Mouse (Mus musculus): Measurements from ENCODE around the gene Ola1.

Gene Ola1

DNA sequence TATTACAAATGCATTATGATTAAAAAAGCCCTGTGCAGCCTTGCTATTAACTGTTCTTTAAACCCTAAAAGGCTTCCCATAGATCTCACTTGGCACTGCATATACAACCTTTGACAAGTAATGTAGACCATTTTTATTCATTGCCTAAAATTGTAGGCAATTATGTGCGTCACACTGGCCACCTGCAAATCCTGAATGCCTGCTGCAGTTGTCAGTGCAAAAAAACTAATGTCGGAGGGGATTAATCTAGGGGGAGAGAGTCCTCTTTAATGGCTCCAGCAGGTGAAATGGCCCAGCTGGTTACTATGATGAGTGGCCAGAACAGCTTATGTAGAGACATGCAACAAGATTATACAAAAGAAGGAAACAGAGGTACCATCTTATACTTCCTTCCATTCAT, 75.0 kb downstream of the Ola1 start:
- no peak for DNase-seq

DNA sequence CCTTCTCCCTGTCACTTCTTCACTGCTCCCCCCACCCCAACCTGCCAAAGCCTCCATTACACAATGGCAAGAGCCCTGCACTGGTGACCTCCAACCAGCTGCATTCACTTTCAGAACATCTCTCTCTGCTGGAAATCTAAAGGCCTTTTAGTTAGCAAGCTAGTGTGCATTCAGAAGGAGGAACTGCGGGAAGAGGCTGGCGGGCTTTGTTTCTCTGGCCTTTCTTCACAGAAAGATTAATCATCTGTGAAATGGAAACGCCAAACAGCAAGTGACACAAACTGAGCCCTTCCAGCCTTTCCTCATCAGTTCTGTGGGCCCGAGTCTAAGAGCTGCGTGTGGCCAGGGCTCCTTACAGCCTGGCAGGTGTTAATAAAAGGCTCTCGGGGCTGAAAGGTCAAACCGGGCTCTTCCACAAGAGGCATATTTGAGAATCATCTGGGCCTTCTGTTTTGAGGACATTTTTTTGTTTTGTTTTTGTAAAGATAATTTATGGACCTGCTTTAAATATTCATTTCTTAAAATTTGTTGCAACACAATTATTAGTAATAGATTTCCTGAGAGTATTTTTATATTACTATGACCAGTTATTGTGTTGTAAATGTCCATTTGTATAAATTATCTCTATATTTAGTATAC, 75.8 kb downstream of the Ola1 start:
- DNase-seq, result peak; percentile 7

DNA sequence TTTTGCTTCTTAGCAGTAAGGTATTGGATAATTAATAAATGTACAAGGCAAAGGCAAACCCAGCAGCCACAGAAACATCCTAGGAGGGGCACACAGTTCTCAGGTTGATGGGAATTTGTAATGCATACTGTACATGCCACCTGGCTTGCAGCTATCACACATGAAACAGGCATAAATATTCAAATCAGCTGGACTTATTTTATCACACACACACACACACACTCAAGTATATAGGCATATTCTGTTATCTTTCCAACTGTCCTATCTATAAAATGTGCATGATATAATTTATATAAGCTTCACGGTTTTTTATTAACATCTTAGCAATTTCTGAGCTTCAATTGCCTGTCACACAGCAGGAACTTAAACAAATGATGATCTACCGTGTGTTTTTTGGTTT, 85.8 kb downstream of the Ola1 start:
- no peak for DNase-seq

DNA sequence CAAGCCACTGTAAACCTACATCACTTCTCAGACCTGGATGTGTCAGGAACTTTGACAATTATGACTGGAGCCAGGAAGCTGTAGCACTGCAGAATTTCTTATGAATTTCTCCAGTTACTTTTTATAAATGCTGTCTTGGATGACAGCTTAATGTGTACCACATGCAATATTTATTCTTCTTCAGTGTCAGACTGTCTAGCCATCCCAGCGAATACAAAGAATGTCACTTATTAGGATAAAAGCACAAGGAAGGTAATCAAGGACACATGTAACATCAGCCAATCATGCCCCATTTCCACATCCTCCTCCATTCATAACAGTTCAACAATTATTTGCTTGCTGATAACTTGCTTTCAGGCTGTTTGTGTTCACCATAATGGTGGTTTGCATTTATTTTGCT, 91.0 kb downstream of the Ola1 start:
- no peak for DNase-seq

DNA sequence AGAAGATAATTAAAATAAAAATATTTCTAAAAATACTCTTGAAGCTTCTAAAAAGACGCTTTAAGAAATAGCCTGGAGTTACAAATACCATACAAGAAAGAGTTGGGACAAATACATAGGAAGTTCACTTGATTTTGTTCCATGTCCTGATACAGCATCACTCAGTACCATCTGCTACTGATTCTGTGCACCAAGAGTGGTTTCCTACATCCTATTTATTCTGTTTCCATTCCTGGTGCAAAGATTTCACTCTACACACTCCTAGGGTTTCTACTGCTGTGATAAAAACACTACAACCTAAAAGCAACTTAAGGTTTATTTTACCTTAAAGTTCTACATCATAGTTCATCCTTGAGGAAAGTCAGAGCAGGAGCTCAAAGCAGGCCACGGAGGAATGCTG, 99.9 kb downstream of the Ola1 start:
- no peak for DNase-seq

DNA sequence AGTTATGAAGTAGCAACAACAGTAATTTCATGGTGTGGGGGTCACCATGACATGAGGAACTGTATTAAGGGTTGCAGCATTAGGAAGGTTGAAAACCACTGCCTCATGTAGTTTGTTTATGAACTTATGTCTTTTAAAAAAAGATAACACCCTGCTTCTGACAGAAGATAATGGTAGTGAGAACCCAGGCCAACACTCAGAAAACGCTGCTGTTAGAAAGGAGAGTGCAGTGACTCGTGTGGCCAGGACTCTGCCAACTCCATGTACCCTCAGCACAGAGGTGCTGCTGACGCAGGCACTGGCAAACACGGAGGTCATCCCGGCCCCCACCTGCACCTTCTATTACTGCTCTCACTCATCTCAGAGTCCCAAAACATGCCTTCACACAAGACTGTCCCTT, 111.6 kb downstream of the Ola1 start:
- no peak for DNase-seq

GRCm38 (mm10) chr2:73096491-73096890, 122.2 kb downstream of the Ola1 start:
- no peak for DNase-seq

- no peak for DNase-seq
Observed at GRCm38 (mm10) chr2:73095300-73095699, 123.4 kb downstream of the Ola1 start.

GRCm38 (mm10) chr2:73093032-73093431, 125.7 kb downstream of the Ola1 start:
- no peak for DNase-seq

DNA sequence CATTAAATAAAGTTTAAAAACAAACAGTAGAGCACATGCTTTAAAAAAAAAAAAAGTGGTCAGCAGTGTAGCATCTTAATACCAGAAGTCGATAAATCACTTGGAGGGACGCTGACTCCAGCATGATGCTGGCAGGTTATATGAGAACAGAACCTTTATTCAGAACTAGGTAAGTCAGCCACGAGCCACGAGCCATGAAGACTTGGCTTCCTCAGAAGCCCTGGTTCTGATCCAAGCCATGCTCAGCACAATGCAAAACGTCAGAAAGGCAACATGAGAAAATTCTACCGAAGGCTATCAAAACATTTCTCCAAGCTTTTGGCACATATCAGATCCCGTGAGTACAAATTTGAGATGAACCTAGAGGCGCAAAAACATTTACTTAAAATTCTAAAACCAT, 127.4 kb downstream of the Ola1 start:
- DNase-seq, result no peak

- no peak for DNase-seq
Observed at GRCm38 (mm10) chr2:73087641-73088040, 131.1 kb downstream of the Ola1 start.

GRCm38 (mm10) chr2:73085669-73086304, 132.9 kb downstream of the Ola1 start:
- DNase-seq, result peak; percentile 80

DNA sequence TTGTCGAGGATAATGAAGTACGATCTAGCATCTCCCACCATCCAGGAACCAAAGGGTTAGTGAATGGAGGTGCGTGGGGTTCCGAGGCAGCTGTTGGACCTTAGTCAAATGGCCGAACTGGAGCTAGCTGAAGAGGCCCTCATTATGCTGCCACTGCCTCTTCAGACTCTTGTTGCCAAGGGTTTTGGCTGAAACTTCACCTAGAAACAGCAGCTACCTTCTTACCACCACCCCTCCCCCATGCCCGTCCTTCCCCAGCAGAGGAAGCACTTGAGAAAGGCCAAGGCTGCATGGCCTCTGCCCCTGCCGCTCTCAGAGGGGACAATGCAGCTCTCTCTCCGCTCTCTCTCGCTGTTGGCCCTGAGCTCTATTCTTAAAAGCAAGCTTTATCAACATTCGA, 136.2 kb downstream of the Ola1 start:
- no peak for DNase-seq

- no peak for DNase-seq
Observed at GRCm38 (mm10) chr2:73081861-73082260, 136.9 kb downstream of the Ola1 start.

DNA sequence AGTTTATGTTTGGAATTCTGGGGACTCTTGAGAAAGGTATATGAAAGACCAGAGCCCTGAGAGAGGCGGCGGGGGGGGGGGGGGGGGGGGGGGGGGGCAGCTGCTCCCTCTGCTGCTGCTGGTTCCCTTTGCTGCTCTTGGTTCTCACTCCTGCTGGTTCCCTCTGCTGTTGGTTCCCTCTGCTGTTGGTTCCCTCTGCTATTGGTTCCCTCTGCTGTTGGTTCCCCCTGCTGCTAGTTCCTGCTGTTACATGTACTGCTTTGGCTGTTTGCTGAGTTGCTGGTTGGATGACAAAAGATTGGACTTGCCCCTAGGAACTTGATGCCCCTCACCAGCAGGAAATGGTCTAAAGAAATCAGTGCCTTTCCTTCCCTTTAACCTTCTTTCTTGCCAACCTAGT, 138.6 kb downstream of the Ola1 start:
- no peak for DNase-seq

GRCm38 (mm10) chr2:73079311-73079710, 139.4 kb downstream of the Ola1 start:
- no peak for DNase-seq

GRCm38 (mm10) chr2:73073811-73074472, 144.8 kb downstream of the Ola1 start:
- no peak for DNase-seq

GRCm38 (mm10) chr2:73071201-73071600, 147.5 kb downstream of the Ola1 start:
- no peak for DNase-seq

DNA sequence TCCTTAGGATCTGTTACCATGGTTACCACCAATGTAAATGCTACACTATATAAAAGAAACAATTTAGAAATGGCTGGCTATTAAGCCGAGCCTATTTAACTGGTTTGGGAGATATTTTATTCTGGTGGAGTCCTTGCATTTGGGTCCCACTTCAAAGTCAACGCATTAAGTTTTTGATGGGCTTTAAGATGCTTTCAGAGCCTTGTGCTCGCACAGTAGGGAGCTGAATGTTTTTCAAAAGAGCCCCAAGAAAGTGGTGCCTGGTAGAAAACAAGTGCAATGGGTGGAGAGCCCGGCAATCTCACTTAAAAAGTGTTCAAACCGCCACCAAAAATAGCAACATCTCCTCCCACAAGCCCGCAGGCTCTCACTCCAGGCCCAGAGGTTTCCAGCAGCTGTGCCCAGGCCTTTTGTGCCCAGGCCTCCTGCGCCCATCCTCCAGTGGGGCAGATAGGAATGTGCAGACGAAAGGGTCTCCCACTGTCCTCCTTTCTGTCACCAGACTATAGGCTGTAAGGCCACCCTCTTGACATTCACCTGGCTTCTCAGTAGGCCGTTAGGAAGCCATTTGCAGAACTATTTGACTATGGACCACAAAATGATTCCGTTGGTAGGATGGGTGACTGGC, 148.2 kb downstream of the Ola1 start:
- DNase-seq, result no peak

- DNase-seq, result no peak
Observed at GRCm38 (mm10) chr2:73069223-73069825, 149.4 kb downstream of the Ola1 start.

GRCm38 (mm10) chr2:73066307-73067167, 152.2 kb downstream of the Ola1 start:
- peak; percentile 71 for DNase-seq

DNA sequence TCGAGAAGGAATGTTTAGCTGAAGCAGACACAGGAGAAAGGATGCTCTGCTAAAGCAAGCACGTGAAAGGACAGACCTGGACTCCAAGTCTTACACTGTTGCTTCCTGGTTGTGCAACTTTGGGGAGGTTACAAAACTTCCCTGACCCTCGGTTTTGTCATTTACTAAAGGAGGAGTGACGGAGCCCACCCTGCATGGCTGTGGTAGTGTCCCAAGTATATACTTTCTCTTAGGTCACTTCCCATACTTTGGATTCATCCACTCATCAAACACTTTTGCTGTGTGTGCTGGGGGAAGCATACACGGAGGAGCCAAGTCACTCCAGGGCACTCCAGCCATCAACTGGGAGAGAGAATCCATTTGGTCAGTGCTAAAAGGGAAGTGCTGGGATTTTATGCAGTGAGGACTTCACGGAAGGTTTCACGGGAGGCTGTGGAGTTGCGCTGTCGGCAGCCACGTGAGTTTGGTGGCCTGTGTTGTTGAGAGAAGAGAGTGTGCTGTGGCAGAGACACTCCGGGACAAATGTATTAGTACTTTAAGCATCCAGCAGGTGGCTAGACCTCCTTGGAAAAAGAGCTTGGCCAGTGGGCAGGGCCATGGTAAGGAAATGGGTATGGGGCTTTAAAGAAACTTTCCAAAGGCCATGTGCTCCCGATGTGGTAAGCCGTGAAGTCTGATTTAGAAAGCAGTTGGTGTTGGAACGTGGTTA, 154.7 kb downstream of the Ola1 start:
- DNase-seq, result no peak
